Mouse (Mus musculus): Measurements from ENCODE around the gene A1bg. TPM values are rescaled to one million over a fixed set of nuclear protein-coding genes. Genes with fewer than 3 reads are reported as not detected.
A peak's percentile ranks its signal among the peaks of the same experiment; 100 is the strongest.

A1bg gene
- polyA plus RNA-seq, 1 experiment from 2014 or later, result not detected

GRCm38 (mm10) chr15:60896040-60896439 is 26.8 kb downstream of the A1bg start:
- 71% methylated on average over 2 of the region's 2 CpGs for WGBS
- H3K4me1 ChIP-seq (ENCODE audit: insufficient read depth), result no peaks in the 10 kb centered on the region
- no peak overlapping the region for H3K4me3 ChIP-seq (ENCODE audit: low read depth, low read length)
- no peak overlapping the region for H3K27ac ChIP-seq (ENCODE audit: low read depth)
- TF ChIP-seq CTCF (IDR thresholded peaks at IDR 0.05; ENCODE audit: low read depth), result no peak
- DNase-seq, result no peak
- H3K36me3 ChIP-seq (ENCODE audit: insufficient read depth), result no peaks in the 10 kb centered on the region
- no peaks in the 10 kb centered on the region for H3K9me3 ChIP-seq (ENCODE audit: low read depth, low read length)
- no peak overlapping the region for H3K4me2 ChIP-seq
- no peaks in the 10 kb centered on the region for H3K27me3 ChIP-seq (ENCODE audit: insufficient read depth, low read length)
- no peak overlapping the region for H3K9ac ChIP-seq
- no peak for ATAC-seq (ENCODE audit: insufficient read depth)

DNA sequence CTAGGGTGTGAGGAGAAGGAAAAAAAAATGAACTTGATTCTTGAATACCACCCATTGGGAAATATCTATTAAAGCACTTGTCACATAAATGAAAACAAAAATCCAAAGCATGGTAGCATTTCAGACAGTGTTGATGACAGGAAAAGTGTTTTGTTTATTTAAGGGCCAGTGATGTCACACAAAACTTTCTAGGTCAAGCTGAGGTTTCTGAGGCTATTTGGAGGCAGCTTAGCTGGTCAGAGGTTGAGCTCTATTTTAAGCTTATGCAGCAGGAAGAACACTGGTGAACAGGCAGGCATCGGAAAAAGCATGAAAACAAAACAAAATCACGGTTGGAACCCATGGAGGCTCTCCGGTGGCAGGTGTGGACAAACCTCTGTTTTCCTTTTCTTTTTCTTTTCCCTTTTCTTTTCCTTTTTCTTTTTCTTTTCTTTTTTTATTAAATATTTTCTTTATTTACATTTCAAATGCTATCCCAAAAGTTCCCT is 29.8 kb downstream of the A1bg start:
- no peak overlapping the region for H3K27ac ChIP-seq (ENCODE audit: low read depth)
- DNase-seq (peak; percentile 26), ATAC-seq (ENCODE audit: insufficient read depth) (no peak)
- TF ChIP-seq CTCF (IDR thresholded peaks at IDR 0.05; ENCODE audit: low read depth), result no peak
- H3K4me1 ChIP-seq (ENCODE audit: insufficient read depth), result no peaks in the 10 kb centered on the region
- WGBS, result 52% methylated on average over 3 of the region's 3 CpGs
- H3K4me2 ChIP-seq, result no peak overlapping the region
- H3K27me3 ChIP-seq (ENCODE audit: insufficient read depth, low read length), result no peaks in the 10 kb centered on the region
- no peak overlapping the region for H3K4me3 ChIP-seq (ENCODE audit: low read depth, low read length)
- H3K9ac ChIP-seq, result no peak overlapping the region
- H3K9me3 ChIP-seq (ENCODE audit: low read depth, low read length), result no peaks in the 10 kb centered on the region
- H3K36me3 ChIP-seq (ENCODE audit: insufficient read depth), result no peaks in the 10 kb centered on the region

- no peaks in the 10 kb centered on the region for H3K36me3 ChIP-seq (ENCODE audit: insufficient read depth)
- no peak overlapping the region for H3K4me3 ChIP-seq (ENCODE audit: low read depth, low read length)
- no peaks in the 10 kb centered on the region for H3K4me1 ChIP-seq (ENCODE audit: insufficient read depth)
- no peak overlapping the region for H3K4me2 ChIP-seq
- H3K27ac ChIP-seq (ENCODE audit: low read depth), result no peak overlapping the region
- ATAC-seq (ENCODE audit: insufficient read depth) (0 out of 2 replicates have a peak, but pooled peaks have one; percentile 49), DNase-seq (peak; percentile 27)
- no peak overlapping the region for H3K9ac ChIP-seq
- TF ChIP-seq CTCF (IDR thresholded peaks at IDR 0.05; ENCODE audit: low read depth), result no peak
- H3K27me3 ChIP-seq (ENCODE audit: insufficient read depth, low read length), result no peaks in the 10 kb centered on the region
- WGBS, result 60% methylated on average over 2 of the region's 2 CpGs
- no peaks in the 10 kb centered on the region for H3K9me3 ChIP-seq (ENCODE audit: low read depth, low read length)
Observed at GRCm38 (mm10) chr15:60888724-60889123, 34.1 kb downstream of the A1bg start.

- H3K27me3 ChIP-seq (ENCODE audit: insufficient read depth, low read length), result no peaks in the 10 kb centered on the region
- H3K4me1 ChIP-seq (ENCODE audit: insufficient read depth), result no peaks in the 10 kb centered on the region
- TF ChIP-seq CTCF (IDR thresholded peaks at IDR 0.05; ENCODE audit: low read depth), result no peak
- H3K4me2 ChIP-seq, result no peak overlapping the region
- no peak overlapping the region for H3K4me3 ChIP-seq (ENCODE audit: low read depth, low read length)
- no peak overlapping the region for H3K9ac ChIP-seq
- no peaks in the 10 kb centered on the region for H3K36me3 ChIP-seq (ENCODE audit: insufficient read depth)
- DNase-seq, result no peak
- H3K9me3 ChIP-seq (ENCODE audit: low read depth, low read length), result no peaks in the 10 kb centered on the region
- 77% methylated on average over 6 of the region's 6 CpGs for WGBS
- no peak for ATAC-seq (ENCODE audit: insufficient read depth)
- no peak overlapping the region for H3K27ac ChIP-seq (ENCODE audit: low read depth)
Observed at GRCm38 (mm10) chr15:60875721-60876120, 47.1 kb downstream of the A1bg start.

- no peak for DNase-seq
- H3K9ac ChIP-seq, result no peak overlapping the region
- H3K4me3 ChIP-seq (ENCODE audit: low read depth, low read length), result no peak overlapping the region
- H3K9me3 ChIP-seq (ENCODE audit: low read depth, low read length), result no peaks in the 10 kb centered on the region
- no peak overlapping the region for H3K4me2 ChIP-seq
- WGBS, result 82% methylated on average over 3 of the region's 3 CpGs
- TF ChIP-seq CTCF (IDR thresholded peaks at IDR 0.05; ENCODE audit: low read depth), result no peak
- no peak overlapping the region for H3K27ac ChIP-seq (ENCODE audit: low read depth)
- ATAC-seq (ENCODE audit: insufficient read depth), result no peak
- H3K36me3 ChIP-seq (ENCODE audit: insufficient read depth), result no peaks in the 10 kb centered on the region
- H3K4me1 ChIP-seq (ENCODE audit: insufficient read depth), result no peaks in the 10 kb centered on the region
- H3K27me3 ChIP-seq (ENCODE audit: insufficient read depth, low read length), result no peaks in the 10 kb centered on the region
Observed at GRCm38 (mm10) chr15:60862417-60862816, 60.4 kb downstream of the A1bg start.

DNA sequence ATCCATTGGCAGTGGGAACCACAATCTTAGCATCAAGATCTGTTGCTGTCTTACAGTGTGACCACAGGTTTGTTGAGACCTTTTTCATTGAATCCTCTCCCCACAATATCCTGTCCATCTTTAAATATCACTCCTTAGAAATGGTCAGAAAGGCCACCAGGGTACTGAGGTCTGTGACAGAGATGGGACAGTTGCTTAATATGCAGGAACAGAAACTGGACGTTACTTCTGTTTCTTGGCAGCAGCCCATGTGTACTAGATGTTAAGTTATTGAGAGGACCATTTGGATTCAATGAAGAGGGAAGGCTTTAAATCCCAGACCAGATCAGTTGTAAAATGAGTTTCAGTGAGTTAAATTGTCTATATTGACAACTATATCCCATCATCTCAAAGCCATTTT is 67.7 kb downstream of the A1bg start:
- ATAC-seq (ENCODE audit: insufficient read depth) (no peak), DNase-seq (no peak)
- Histone ChIP-seq H3K27ac (ENCODE audit: low read depth) (no peak overlapping the region), H3K27me3 (ENCODE audit: insufficient read depth, low read length) (no peaks in the 10 kb centered on the region), H3K4me2 (no peak overlapping the region), H3K9ac (no peak overlapping the region), H3K4me1 (ENCODE audit: insufficient read depth) (no peaks in the 10 kb centered on the region), H3K9me3 (ENCODE audit: low read depth, low read length) (no peaks in the 10 kb centered on the region), H3K4me3 (ENCODE audit: low read depth, low read length) (no peak overlapping the region), H3K36me3 (ENCODE audit: insufficient read depth) (no peaks in the 10 kb centered on the region)
- 54% methylated on average over 1 of the region's 1 CpGs for WGBS
- no peak for TF ChIP-seq CTCF (IDR thresholded peaks at IDR 0.05; ENCODE audit: low read depth)

GRCm38 (mm10) chr15:60854151-60854550 is 68.7 kb downstream of the A1bg start:
- TF ChIP-seq CTCF (IDR thresholded peaks at IDR 0.05; ENCODE audit: low read depth), result no peak
- no peaks in the 10 kb centered on the region for H3K4me1 ChIP-seq (ENCODE audit: insufficient read depth)
- DNase-seq (no peak), ATAC-seq (ENCODE audit: insufficient read depth) (no peak)
- no peaks in the 10 kb centered on the region for H3K9me3 ChIP-seq (ENCODE audit: low read depth, low read length)
- no peaks in the 10 kb centered on the region for H3K36me3 ChIP-seq (ENCODE audit: insufficient read depth)
- no peak overlapping the region for H3K4me3 ChIP-seq (ENCODE audit: low read depth, low read length)
- H3K27ac ChIP-seq (ENCODE audit: low read depth), result no peak overlapping the region
- 72% methylated on average over 4 of the region's 4 CpGs for WGBS
- H3K9ac ChIP-seq, result no peak overlapping the region
- H3K4me2 ChIP-seq, result no peak overlapping the region
- H3K27me3 ChIP-seq (ENCODE audit: insufficient read depth, low read length), result no peaks in the 10 kb centered on the region

All from lung, embryonic 14.5 days (tissue).